In the genomic region with DNA sequence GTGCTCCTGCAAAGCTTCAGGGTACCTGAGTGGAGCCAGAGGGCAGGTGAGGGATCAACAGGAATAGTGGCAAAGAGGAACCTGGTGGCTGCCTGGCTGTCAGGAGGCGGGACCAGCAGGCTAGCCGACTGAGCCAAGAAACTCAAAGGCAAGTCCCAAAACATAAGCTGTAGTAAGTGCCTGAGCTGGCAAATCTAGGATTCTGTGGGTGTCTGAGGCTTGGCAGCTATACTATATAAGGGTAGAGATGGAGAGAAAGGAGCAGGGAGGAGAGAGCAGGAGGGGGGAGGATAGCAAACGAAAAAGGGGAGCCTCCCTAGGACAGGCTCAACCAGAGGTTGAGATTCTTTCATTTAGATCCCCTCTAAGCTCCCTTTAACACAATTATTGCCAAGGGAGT, we compare ENCODE assay signal across 17 mouse cellular contexts. TPM values are rescaled to one million over a fixed set of nuclear protein-coding genes. Genes with fewer than 3 reads are reported as not detected.
DNase-seq lines count a peak whose midpoint lies in the region; ATAC-seq and TF ChIP-seq lines count a peak whose summit lies in the region.
"Had no signal": no experiment of that assay in that cellular context is flagged by ENCODE, and none has a peak within 500 bp of the region (broad histone marks: within the 10 kb centered on the region; RNA-seq: fewer than 3 reads in every experiment).

No protein-coding gene starts in this region.

- no peaks in the 10 kb centered on the region for H3K27me3 ChIP-seq in forebrain, postnatal 0 days (ENCODE audit: insufficient read depth, low read length)
- H3K27me3 ChIP-seq in forebrain, embryonic 12.5 days = 0 out of 2 replicates have a peak, but pooled peaks cover 3% of the 10 kb centered on the region
- H3K27me3 ChIP-seq in hindbrain, embryonic 14.5 days (ENCODE audit: control insufficient read depth, insufficient read depth, low read length) = no peaks in the 10 kb centered on the region
- H3K27me3 ChIP-seq: liver, embryonic 12.5 days; lung, embryonic 15.5 days had no signal

- H3K4me3 ChIP-seq in forebrain, postnatal 0 days (ENCODE audit: low read depth, low read length) = no peak overlapping the region
- H3K4me3 ChIP-seq in forebrain, embryonic 12.5 days (replicated peaks) = no peak overlapping the region
- H3K4me3 ChIP-seq in hindbrain, embryonic 14.5 days (replicated peaks; ENCODE audit: low read length) = no peak overlapping the region
- H3K4me3 ChIP-seq: liver, embryonic 12.5 days had no signal

- peak; percentile 22 for DNase-seq in forebrain, postnatal 0 days
- peak; percentile 25 for DNase-seq in adipocyte (ENCODE audit: low spot score)
- DNase-seq in frontal cortex, postnatal 36 days (ENCODE audit: low spot score in 2 of 2) = peak; percentile 6 to 35
- DNase-seq in right cerebral cortex, postnatal 10 days (ENCODE audit: low spot score in 2 of 2) = peak; percentile 31 to 37
- no peak for DNase-seq in adrenal gland, postnatal 36 days
- DNase-seq in hindbrain, embryonic 14.5 days (ENCODE audit: low spot score) = no peak
- DNase-seq: B cell, adult 2 months; kidney, adult 11 months; kidney, postnatal 10 days; thymus, postnatal 14 days had no signal

- H3K9ac ChIP-seq in forebrain, postnatal 0 days = no peak overlapping the region
- H3K9ac ChIP-seq in forebrain, embryonic 12.5 days = no peak overlapping the region
- no peak overlapping the region for H3K9ac ChIP-seq in hindbrain, embryonic 14.5 days
- H3K9ac ChIP-seq: liver, embryonic 12.5 days; lung, embryonic 15.5 days had no signal

- no peaks in the 10 kb centered on the region for H3K36me3 ChIP-seq in forebrain, postnatal 0 days (ENCODE audit: insufficient read depth)
- H3K36me3 ChIP-seq in forebrain, embryonic 12.5 days (replicated peaks) = no peaks in the 10 kb centered on the region
- H3K36me3 ChIP-seq in hindbrain, embryonic 14.5 days (replicated peaks; ENCODE audit: control insufficient read depth, insufficient read depth) = no peaks in the 10 kb centered on the region
- H3K36me3 ChIP-seq: liver, embryonic 12.5 days; lung, embryonic 15.5 days had no signal

- H3K27ac ChIP-seq in forebrain, postnatal 0 days (ENCODE audit: low read depth, low read length) = no peak overlapping the region
- no peak overlapping the region for H3K27ac ChIP-seq in forebrain, embryonic 12.5 days
- no peak overlapping the region for H3K27ac ChIP-seq in hindbrain, embryonic 14.5 days
- H3K27ac ChIP-seq: liver, embryonic 12.5 days; lung, embryonic 15.5 days had no signal

- no peaks in the 10 kb centered on the region for H3K4me1 ChIP-seq in forebrain, postnatal 0 days (ENCODE audit: insufficient read depth)
- 0 out of 2 replicates have a peak, but pooled peaks cover 3% of the 10 kb centered on the region for H3K4me1 ChIP-seq in forebrain, embryonic 12.5 days
- no peaks in the 10 kb centered on the region for H3K4me1 ChIP-seq in hindbrain, embryonic 14.5 days (replicated peaks; ENCODE audit: control insufficient read depth, insufficient read depth, low read length)
- H3K4me1 ChIP-seq: liver, embryonic 12.5 days; lung, embryonic 15.5 days had no signal

- no peaks in the 10 kb centered on the region for H3K9me3 ChIP-seq in forebrain, postnatal 0 days (ENCODE audit: low read length)
- no peaks in the 10 kb centered on the region for H3K9me3 ChIP-seq in forebrain, embryonic 12.5 days
- no peaks in the 10 kb centered on the region for H3K9me3 ChIP-seq in hindbrain, embryonic 14.5 days (ENCODE audit: control insufficient read depth, low read length)
- H3K9me3 ChIP-seq: liver, embryonic 12.5 days; lung, embryonic 15.5 days had no signal

- WGBS in forebrain, postnatal 0 days = 38% methylated on average over 3 of the region's 3 CpGs
- WGBS in forebrain, embryonic 12.5 days = 43% methylated on average over 3 of the region's 3 CpGs
- WGBS in hindbrain, embryonic 14.5 days = 65% methylated on average over 3 of the region's 3 CpGs

- no peak overlapping the region for H3K4me2 ChIP-seq in forebrain, postnatal 0 days (ENCODE audit: low read depth)
- H3K4me2 ChIP-seq in forebrain, embryonic 12.5 days = no peak overlapping the region
- H3K4me2 ChIP-seq in hindbrain, embryonic 14.5 days (replicated peaks) = no peak overlapping the region
- H3K4me2 ChIP-seq: liver, embryonic 12.5 days had no signal

- no peak for TF ChIP-seq CTCF in forebrain, postnatal 0 days (IDR thresholded peaks at IDR 0.05; ENCODE audit: low read depth)

- peak; percentile 74 for ATAC-seq in forebrain, postnatal 0 days
- ATAC-seq in forebrain, embryonic 12.5 days (ENCODE audit: low FRiP score) = no peak
- no peak for ATAC-seq in hindbrain, embryonic 14.5 days (ENCODE audit: low FRiP score)
- ATAC-seq: hindbrain, embryonic 16.5 days; liver, embryonic 12.5 days; midbrain, embryonic 16.5 days; Patski had no signal

RNA-seq across cellular contexts. Expression of a gene that starts 1.7 kb away (rescaled TPM):
- 2.2 and 5.3 TPM in 2 replicates for total RNA-seq in forebrain, postnatal 0 days (2014; rRNA removed)
- 3.3 and 3.5 TPM in 2 replicates for polyA plus RNA-seq in forebrain, postnatal 0 days (2015; fragmentation: Nextera tagmentation; extraction: Ambion mirVana)
- polyA plus RNA-seq in forebrain, embryonic 12.5 days (2016; fragmentation: Nextera tagmentation; extraction: Ambion mirVana) = 5.3 and 7.3 TPM in 2 replicates
- total RNA-seq in adrenal gland, postnatal 36 days (2021) = 1 to 10 TPM; 5.9 to 8.1 TPM
- 3.8 and 3.9 TPM in 2 replicates for polyA plus RNA-seq in hindbrain, embryonic 14.5 days (2014; fragmentation: Nextera tagmentation; extraction: Ambion mirVana)
- total RNA-seq: common myeloid progenitor, adult 5-6 weeks had no signal
- polyA plus RNA-seq: Patski had no signal

Comparison
In these comparisons a context has a peak if more than half of its experiments do, and no peak if none do; other contexts are left out.
1. DNase-seq: peak in forebrain, postnatal 0 days (single experiment), adipocyte (single experiment), frontal cortex, postnatal 36 days (2 of 2) and right cerebral cortex, postnatal 10 days (2 of 2); none in adrenal gland, postnatal 36 days (0 of 2) and hindbrain, embryonic 14.5 days (single experiment).